Mouse (Mus musculus) cerebellum, adult 2 months (tissue): ENCODE measurements around the gene Parp11. TPM values are rescaled to one million over a fixed set of nuclear protein-coding genes. Genes with fewer than 3 reads are reported as not detected.

Experiments used
- DNase-seq, 2 experiments: peaks; one replicate each; pipeline ENCODE4 v3.0.0; 2021
- H3K27ac ChIP-seq: fragments of 200-500 bp; 2 replicates; pipeline ENCODE4 v1.5.1; 2012; ENCODE audit warnings: low read length, control low read depth, inconsistent platforms; ENCODE audit not compliant: insufficient read depth
- H3K27me3 ChIP-seq: fragments of 200-500 bp; 2 replicates; pipeline ENCODE4 v1.6.1; 2012; ENCODE audit warnings: inconsistent platforms, mild to moderate bottlenecking, low read length, moderate library complexity; ENCODE audit not compliant: control insufficient read depth, insufficient read depth
- H3K4me1 ChIP-seq: fragments of 200-500 bp; 2 replicates; pipeline ENCODE4 v1.6.1; 2011; ENCODE audit warnings: low read length; ENCODE audit not compliant: control insufficient read depth, insufficient read depth
- H3K4me3 ChIP-seq: fragments of 200-500 bp; replicated peaks from 2 replicates; pipeline ENCODE3; 2011; ENCODE audit warnings: mild to moderate bottlenecking, low read depth, low read length, control low read depth; ENCODE audit not compliant: insufficient read depth
- CTCF ChIP-seq: fragments of 200-500 bp; IDR thresholded peaks from 2 replicates; pipeline ENCODE4 v1.5.1; 2011; ENCODE audit warnings: low read depth, mild to moderate bottlenecking, control low read depth, low read length, moderate library complexity, borderline replicate concordance; ENCODE audit not compliant: insufficient read depth
- POLR2A ChIP-seq: fragments of 200-500 bp; IDR thresholded peaks from 2 replicates; pipeline ENCODE4 v1.6.1; 2011; ENCODE audit warnings: low read length, control low read depth, borderline replicate concordance; ENCODE audit not compliant: insufficient read depth
- WGBS: fragments of 180-500 bp; shearing (Covaris S2); methylation state at CpG from one replicate; pipeline ENCODE4 v1.1.7; 2018; 5-methylcytosine and 5-hydroxymethylcytosine counted together
- polyA plus RNA-seq: library from polyadenylated mRNA; depleted of rRNA; stranded (reverse); fragments of >200 nt; gene quantifications from 2 replicates; pipeline ENCODE4 v1.2.3, GENCODE M21; 2012

Parp11 gene
- polyA plus RNA-seq, 1 experiment = 23.6 TPM

DNA sequence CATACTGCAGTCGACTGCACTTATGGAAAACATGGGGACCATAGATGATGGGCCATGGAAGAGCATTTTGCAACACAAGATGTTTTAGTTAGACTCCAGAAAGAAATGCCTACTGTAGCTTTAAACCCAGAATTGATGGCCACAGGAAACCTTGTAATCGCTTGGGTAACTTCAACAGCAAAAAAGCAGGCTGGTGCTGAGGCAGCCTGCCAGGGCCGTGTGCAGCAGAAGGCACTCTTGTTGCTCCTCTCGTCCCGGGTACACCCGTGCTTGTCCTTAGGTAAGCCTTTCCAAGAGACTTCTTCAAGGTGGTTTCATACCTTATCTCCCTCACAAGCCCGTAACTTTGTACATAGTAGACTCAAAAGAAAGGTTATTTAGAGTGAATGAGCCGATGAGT, 74.5 kb downstream of the Parp11 start:
- DNase-seq = no peak
- Histone ChIP-seq H3K27ac (no peak overlapping the region), H3K27me3 (no peaks in the 10 kb centered on the region), H3K4me1 (no peaks in the 10 kb centered on the region), H3K4me3 (no peak overlapping the region)
- TF ChIP-seq CTCF (no peak), POLR2A (no peak)
- WGBS = 35% methylated on average over 8 of the region's 8 CpGs

- Histone ChIP-seq H3K4me1 (no peaks in the 10 kb centered on the region), H3K27ac (no peak overlapping the region), H3K27me3 (no peaks in the 10 kb centered on the region), H3K4me3 (no peak overlapping the region)
- WGBS = 70% methylated on average over 9 of the region's 9 CpGs
- no peak for DNase-seq
- TF ChIP-seq POLR2A (no peak), CTCF (no peak)
Observed at GRCm38 (mm10) chr6:127522326-127522725, 75.7 kb downstream of the Parp11 start.

DNA sequence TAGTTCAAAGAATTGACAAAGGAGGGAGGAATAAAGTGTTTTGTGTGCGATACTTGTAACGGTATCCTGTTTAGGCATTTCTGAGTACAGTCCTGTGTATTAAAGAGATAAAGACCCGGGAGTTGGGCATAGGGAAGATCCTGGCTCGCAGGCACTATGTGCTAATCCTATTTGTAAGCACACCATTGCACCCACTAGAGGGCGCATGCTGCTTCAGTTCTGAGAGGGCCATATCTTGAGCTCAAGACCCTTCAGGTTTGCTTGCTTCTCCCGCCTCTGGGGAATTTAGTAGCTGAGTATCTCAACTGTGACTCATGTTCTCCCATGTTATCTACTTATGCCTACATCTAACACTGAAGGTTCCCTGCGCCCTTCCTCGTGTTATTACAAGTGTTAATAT, 77.8 kb downstream of the Parp11 start:
- Histone ChIP-seq H3K27me3 (no peaks in the 10 kb centered on the region), H3K4me3 (no peak overlapping the region), H3K4me1 (peaks cover 2% of the 10 kb centered on the region; the same call in 1 of the 2 replicates), H3K27ac (no peak overlapping the region)
- TF ChIP-seq POLR2A = no peak
- TF ChIP-seq CTCF = peak; percentile 51; the same call in 1 of the 2 replicates
- DNase-seq = peak in 1 of 2 experiments; percentile 18
- WGBS = 31% methylated on average over 8 of the region's 8 CpGs

GRCm38 (mm10) chr6:127528625-127529024, 82.0 kb downstream of the Parp11 start:
- Histone ChIP-seq H3K27ac (no peak overlapping the region), H3K27me3 (no peaks in the 10 kb centered on the region), H3K4me1 (peaks cover 5% of the 10 kb centered on the region; the same call in 1 of the 2 replicates), H3K4me3 (no peak overlapping the region)
- TF ChIP-seq POLR2A (no peak), CTCF (no peak)
- 67% methylated on average over 7 of the region's 7 CpGs for WGBS
- DNase-seq = no peak

GRCm38 (mm10) chr6:127529451-127529850, 82.8 kb downstream of the Parp11 start:
- H3K4me1 ChIP-seq = peaks cover 5% of the 10 kb centered on the region; the same call in 1 of the 2 replicates
- H3K4me3 ChIP-seq = no peak overlapping the region
- H3K27ac ChIP-seq = no peak overlapping the region
- no peak for TF ChIP-seq POLR2A
- no peak for TF ChIP-seq CTCF
- H3K27me3 ChIP-seq = no peaks in the 10 kb centered on the region
- WGBS = 47% methylated on average over 2 of the region's 2 CpGs
- peak; percentile 89 to 92 for DNase-seq

DNA sequence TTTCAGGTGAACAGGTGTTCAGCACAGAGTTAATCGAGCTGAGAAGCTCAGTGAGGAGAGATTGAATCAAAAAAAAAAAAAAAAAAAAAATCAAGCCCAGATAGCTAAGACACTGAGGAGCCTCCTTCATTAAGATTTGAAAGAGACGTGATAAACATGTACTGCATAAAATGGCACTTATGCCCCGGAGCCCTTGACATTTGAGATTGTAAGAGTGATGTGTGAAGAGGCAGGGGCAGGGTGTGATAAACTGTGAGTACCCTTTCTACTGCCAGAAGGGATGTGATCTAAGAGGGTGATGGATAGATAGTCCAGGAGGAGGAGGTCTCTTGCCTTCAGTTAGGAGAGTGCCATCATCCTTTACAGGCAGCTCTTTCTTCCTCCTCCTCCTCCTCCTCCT, 83.6 kb downstream of the Parp11 start:
- Histone ChIP-seq H3K27ac (no peak overlapping the region), H3K27me3 (no peaks in the 10 kb centered on the region), H3K4me3 (no peak overlapping the region), H3K4me1 (peaks cover 5% of the 10 kb centered on the region; the same call in 1 of the 2 replicates)
- no peak for DNase-seq
- 67% methylated on average over 3 of the region's 3 CpGs for WGBS
- TF ChIP-seq POLR2A (no peak), CTCF (no peak)

DNA sequence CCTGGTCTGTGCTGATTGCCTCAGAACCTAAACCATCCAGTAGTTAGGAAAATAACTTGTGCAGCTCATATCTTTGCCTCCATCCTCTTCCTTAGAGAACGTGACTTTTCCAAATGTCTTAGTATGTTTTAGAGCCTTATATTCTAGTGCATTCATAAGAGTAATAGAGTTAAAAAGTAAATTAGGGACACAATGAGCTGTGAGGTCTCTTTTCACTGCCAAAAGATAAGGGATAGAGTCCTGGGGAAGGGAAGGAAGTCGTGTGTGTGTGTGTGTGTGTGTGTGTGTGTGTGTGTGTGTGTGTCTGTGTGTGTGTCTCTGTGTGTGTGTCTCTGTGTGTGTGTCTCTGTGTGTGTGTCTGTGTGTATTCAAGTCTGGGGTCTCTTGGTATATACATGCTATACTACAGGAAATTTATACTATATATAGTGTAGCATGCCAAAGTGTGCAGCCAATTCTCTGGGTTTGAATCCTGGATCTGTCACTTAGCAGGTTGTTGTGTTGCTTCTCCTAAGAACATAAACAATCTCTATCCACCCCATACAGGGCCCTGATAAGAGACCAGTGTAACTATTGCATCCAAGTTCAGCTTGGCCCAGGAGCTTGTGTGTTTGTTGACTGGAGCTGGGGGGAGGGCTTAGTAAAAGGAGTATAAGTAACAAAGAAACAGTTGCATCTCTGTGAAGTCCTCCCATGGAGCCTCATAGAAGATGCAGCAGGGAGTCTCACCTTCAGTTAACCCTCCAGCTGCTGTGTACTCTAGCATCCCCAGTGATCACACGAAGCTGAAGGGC, 85.0 kb downstream of the Parp11 start:
- no peak for DNase-seq
- Histone ChIP-seq H3K27ac (no peak overlapping the region), H3K4me1 (peaks cover 5% of the 10 kb centered on the region; the same call in 1 of the 2 replicates), H3K27me3 (no peaks in the 10 kb centered on the region), H3K4me3 (no peak overlapping the region)
- WGBS = 74% methylated on average over 3 of the region's 3 CpGs
- TF ChIP-seq POLR2A (no peak), CTCF (no peak)

GRCm38 (mm10) chr6:127532304-127532703, 85.7 kb downstream of the Parp11 start:
- Histone ChIP-seq H3K27me3 (no peaks in the 10 kb centered on the region), H3K4me1 (peaks cover 5% of the 10 kb centered on the region; the same call in 1 of the 2 replicates), H3K4me3 (no peak overlapping the region), H3K27ac (no peak overlapping the region)
- DNase-seq = no peak
- TF ChIP-seq POLR2A = no peak
- no peak for TF ChIP-seq CTCF
- WGBS = 87% methylated on average over 5 of the region's 5 CpGs
